Mouse (Mus musculus) heart, adult 2 months (tissue): ENCODE measurements at regions not wholly inside any gene's neighbourhood (a gene's known extent, or its start where the extent isn't known, plus 50 kb on each side); places are given as distances from the start of the nearest gene placed in this dataset.

Source experiments
- DNase-seq, 2 experiments: peaks; one replicate each; pipeline ENCODE4 v3.0.0; 2021
- H3K27ac ChIP-seq: fragments of 200-600 bp; 2 replicates; pipeline ENCODE4 v1.8.1; 2022
- H3K27me3 ChIP-seq: fragments of 200-500 bp; 2 replicates; pipeline ENCODE4 v1.6.1; 2012; ENCODE audit warnings: mild to moderate bottlenecking, low read length, inconsistent platforms, mixed read lengths; ENCODE audit not compliant: control insufficient read depth, insufficient read depth
- H3K36me3 ChIP-seq: fragments of 200-500 bp; 2 replicates; pipeline ENCODE4 v1.6.1; 2012; ENCODE audit warnings: low read length, inconsistent platforms; ENCODE audit not compliant: control insufficient read depth, insufficient read depth
- H3K4me1 ChIP-seq: fragments of 200-500 bp; 2 replicates; pipeline ENCODE4 v1.6.1; 2011; ENCODE audit warnings: low read length; ENCODE audit not compliant: control insufficient read depth, insufficient read depth
- H3K4me3 ChIP-seq: fragments of 200-600 bp; 2 replicates; pipeline ENCODE4 v1.8.1; 2022
- H3K79me2 ChIP-seq: fragments of 200-500 bp; replicated peaks from 2 replicates; pipeline ENCODE4 v1.6.1; 2012; ENCODE audit warnings: mild to moderate bottlenecking, inconsistent platforms, low read length, moderate library complexity, mixed read lengths; ENCODE audit not compliant: control insufficient read depth, insufficient read depth
- H3K9ac ChIP-seq: fragments of 200-500 bp; 2 replicates; pipeline ENCODE4 v1.6.1; 2012; ENCODE audit warnings: low read depth, mild to moderate bottlenecking, control low read depth, inconsistent platforms, low read length, mixed read lengths
- CTCF ChIP-seq: fragments of 200-600 bp; IDR thresholded peaks from 2 replicates; pipeline ENCODE4 v1.8.1; 2022; ENCODE audit warnings: antibody characterized with exemption, mild to moderate bottlenecking, moderate library complexity
- EP300 ChIP-seq: fragments of 200-500 bp; IDR thresholded peaks from 2 replicates; pipeline ENCODE4 v1.6.1; 2011; ENCODE audit warnings: low read depth, low read length, control low read depth; ENCODE audit not compliant: insufficient read depth
- POLR2A ChIP-seq: fragments of 200-500 bp; IDR thresholded peaks from 2 replicates; pipeline ENCODE4 v1.6.1; 2011; ENCODE audit warnings: mild to moderate bottlenecking, low read depth, low read length, control low read depth; ENCODE audit not compliant: insufficient read depth
- WGBS: fragments of 180-500 bp; shearing (Covaris S2); methylation state at CpG from one replicate; pipeline ENCODE4 v1.1.7; 2018; 5-methylcytosine and 5-hydroxymethylcytosine counted together
- intact Hi-C: fragments of 180-260 bp; cut with DNase I; formaldehyde crosslinking; loops from one replicate; pipeline ENCODE4 v1.15.1; 2025

- intact Hi-C loops, result no loop called here
- DNase-seq, result no peak
- Histone ChIP-seq H3K79me2 (no peaks in the 10 kb centered on the region), H3K27ac (no peak overlapping the region), H3K4me1 (no peaks in the 10 kb centered on the region), H3K4me3 (no peak overlapping the region), H3K27me3 (no peaks in the 10 kb centered on the region), H3K9ac (no peak overlapping the region), H3K36me3 (no peaks in the 10 kb centered on the region)
- 29% methylated on average over 4 of the region's 4 CpGs for WGBS
- TF ChIP-seq CTCF, result no peak
- TF ChIP-seq EP300, result no peak
- no peak for TF ChIP-seq POLR2A
Measured at GRCm38 (mm10) chr10:25098070-25098469, 170.8 kb upstream of the Arg1 start.

GRCm38 (mm10) chr10:25089705-25090386 is 162.6 kb upstream of the Arg1 start:
- no peak overlapping the region for H3K9ac ChIP-seq
- H3K4me3 ChIP-seq, result no peak overlapping the region
- no peaks in the 10 kb centered on the region for H3K36me3 ChIP-seq
- no peaks in the 10 kb centered on the region for H3K4me1 ChIP-seq
- intact Hi-C loops, result no loop called here
- no peak for TF ChIP-seq CTCF
- TF ChIP-seq POLR2A, result no peak
- TF ChIP-seq EP300, result no peak
- DNase-seq, result no peak
- H3K79me2 ChIP-seq, result no peaks in the 10 kb centered on the region
- no peak overlapping the region for H3K27ac ChIP-seq
- H3K27me3 ChIP-seq, result peaks cover 1% of the 10 kb centered on the region; the same call in 1 of the 2 replicates
- 76% methylated on average over 4 of the region's 4 CpGs for WGBS

GRCm38 (mm10) chr10:25086745-25087144 is 159.5 kb upstream of the Arg1 start:
- no peak overlapping the region for H3K4me3 ChIP-seq
- DNase-seq, result no peak
- no peaks in the 10 kb centered on the region for H3K4me1 ChIP-seq
- H3K36me3 ChIP-seq, result no peaks in the 10 kb centered on the region
- no peak overlapping the region for H3K27ac ChIP-seq
- H3K27me3 ChIP-seq, result peaks cover 1% of the 10 kb centered on the region; the same call in 1 of the 2 replicates
- intact Hi-C loops, result no loop called here
- no peaks in the 10 kb centered on the region for H3K79me2 ChIP-seq
- H3K9ac ChIP-seq, result no peak overlapping the region
- WGBS, result 96% methylated on average over 17 of the region's 17 CpGs
- TF ChIP-seq CTCF (no peak), POLR2A (no peak), EP300 (no peak)

GRCm38 (mm10) chr10:25082930-25083329 is 155.6 kb upstream of the Arg1 start:
- no peak overlapping the region for H3K4me3 ChIP-seq
- intact Hi-C loops, result no loop called here
- TF ChIP-seq CTCF (no peak), POLR2A (no peak), EP300 (no peak)
- no peaks in the 10 kb centered on the region for H3K27me3 ChIP-seq
- 55% methylated on average over 10 of the region's 10 CpGs for WGBS
- H3K79me2 ChIP-seq, result no peaks in the 10 kb centered on the region
- no peak for DNase-seq
- no peaks in the 10 kb centered on the region for H3K36me3 ChIP-seq
- no peak overlapping the region for H3K27ac ChIP-seq
- no peak overlapping the region for H3K9ac ChIP-seq
- no peaks in the 10 kb centered on the region for H3K4me1 ChIP-seq

- no peak for TF ChIP-seq POLR2A
- no peak for TF ChIP-seq CTCF
- no peak for TF ChIP-seq EP300
- no peak for DNase-seq
- Histone ChIP-seq H3K27me3 (no peaks in the 10 kb centered on the region), H3K4me3 (no peak overlapping the region), H3K79me2 (no peaks in the 10 kb centered on the region), H3K4me1 (no peaks in the 10 kb centered on the region), H3K9ac (no peak overlapping the region), H3K36me3 (no peaks in the 10 kb centered on the region), H3K27ac (no peak overlapping the region)
- intact Hi-C loops, result no loop called here
- 73% methylated on average over 2 of the region's 2 CpGs for WGBS
Measured at GRCm38 (mm10) chr10:25072617-25073016, 145.3 kb upstream of the Arg1 start.

- no peak for DNase-seq
- Histone ChIP-seq H3K4me1 (no peaks in the 10 kb centered on the region), H3K36me3 (no peaks in the 10 kb centered on the region), H3K27me3 (no peaks in the 10 kb centered on the region), H3K4me3 (no peak overlapping the region), H3K79me2 (no peaks in the 10 kb centered on the region), H3K27ac (no peak overlapping the region), H3K9ac (no peak overlapping the region)
- intact Hi-C loops, result no loop called here
- WGBS, result 37% methylated on average over 8 of the region's 8 CpGs
- TF ChIP-seq CTCF (no peak), EP300 (no peak), POLR2A (no peak)
Measured at GRCm38 (mm10) chr10:25068301-25068700, 141.0 kb upstream of the Arg1 start.
